Comparison of ENCODE assay signal across 14 mouse cellular contexts in the genomic region with DNA sequence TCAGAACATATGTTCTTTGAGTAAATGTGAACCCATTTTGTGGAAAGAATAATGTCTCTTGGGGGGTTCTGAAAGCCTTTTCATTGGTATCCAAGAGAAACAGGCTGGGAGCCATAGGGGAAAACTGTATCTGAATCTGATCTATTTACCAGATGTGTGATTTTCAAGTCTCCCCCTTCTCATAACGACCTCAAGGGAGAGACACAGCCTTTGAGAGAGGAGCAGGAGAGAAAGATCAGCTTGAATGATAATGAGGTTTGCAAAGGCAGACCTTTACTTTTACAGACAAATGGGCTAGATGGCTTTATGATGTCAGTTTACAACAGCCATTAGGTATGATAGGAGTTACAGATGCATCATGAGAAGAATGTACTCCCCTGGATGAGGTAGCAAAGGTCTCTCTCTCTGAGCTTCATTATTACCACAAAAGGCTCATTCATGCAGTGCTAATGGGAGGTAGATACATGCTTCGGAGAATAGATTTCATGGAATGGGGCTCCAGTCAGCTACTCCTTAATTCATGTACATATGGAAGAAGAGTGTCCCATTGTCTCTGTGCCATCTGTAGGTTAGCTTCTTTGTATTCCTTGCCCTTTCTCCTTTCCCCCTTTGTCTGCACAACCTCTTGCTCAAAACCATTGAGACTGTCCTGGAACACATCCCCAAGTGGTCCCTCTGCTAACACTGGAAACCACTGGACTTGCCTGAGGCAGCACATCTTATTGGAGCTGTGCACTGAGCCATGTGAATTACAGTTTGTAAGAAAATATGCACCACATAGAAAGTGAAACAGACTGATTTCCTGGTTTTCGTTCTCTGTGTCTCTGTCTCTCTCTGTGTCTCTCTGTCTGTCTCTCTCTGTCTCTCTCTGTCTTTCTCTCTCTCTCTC.
DNase-seq lines count a peak whose midpoint lies in the region; ATAC-seq and TF ChIP-seq lines count a peak whose summit lies in the region.
"Had no signal": no experiment of that assay in that cellular context is flagged by ENCODE, and none has a peak within 500 bp of the region (broad histone marks: within the 10 kb centered on the region; RNA-seq: fewer than 3 reads in every experiment).

No protein-coding gene starts in this region.

- no peak overlapping the region for H3K4me3 ChIP-seq in forebrain, embryonic 14.5 days (ENCODE audit: low read depth, low read length)
- H3K4me3 ChIP-seq in forebrain, embryonic 16.5 days (replicated peaks; ENCODE audit: low read length): no peak overlapping the region
- H3K4me3 ChIP-seq in CH12.LX (replicated peaks in 1 of 3; ENCODE audit: low read depth in 2 of 3, low read length in 2 of 3, poor library complexity in 1 of 3): no peak overlapping the region
- H3K4me3 ChIP-seq in limb, embryonic 14.5 days (replicated peaks; ENCODE audit: low read length): no peak overlapping the region
- H3K4me3 ChIP-seq: heart, embryonic 12.5 days had no signal

- dilution Hi-C loops in CH12.LX (cut with MboI; ENCODE audit: extremely low pct_ligation_motif_present, extremely low pct_unique_long_range_greater_than_20kb, low sequenced_read_pairs): no loop called here

- TF ChIP-seq CTCF in CH12.LX (conservative IDR thresholded peaks at IDR 0.05 in 1 of 2, IDR thresholded peaks at IDR 0.05 in 1 of 2; ENCODE audit: low read depth in 2 of 2, low read length in 2 of 2): no peak
- no peak for TF ChIP-seq CTCF in brain, embryonic 14.5 days (IDR thresholded peaks at IDR 0.05; ENCODE audit: borderline replicate concordance, extremely low read depth, insufficient read depth, insufficient read length)

- no peak for TF ChIP-seq EP300 in CH12.LX (IDR thresholded peaks at IDR 0.05; ENCODE audit: low read length)

- no peaks in the 10 kb centered on the region for H3K27me3 ChIP-seq in forebrain, embryonic 14.5 days (replicated peaks; ENCODE audit: control insufficient read depth, insufficient read depth, low read length)
- no peaks in the 10 kb centered on the region for H3K27me3 ChIP-seq in forebrain, embryonic 16.5 days (replicated peaks; ENCODE audit: control insufficient read depth, insufficient read depth, low read length)
- no peaks in the 10 kb centered on the region for H3K27me3 ChIP-seq in CH12.LX (replicated peaks)
- no peaks in the 10 kb centered on the region for H3K27me3 ChIP-seq in limb, embryonic 14.5 days (ENCODE audit: control insufficient read depth, insufficient read depth, low read length)
- H3K27me3 ChIP-seq: heart, embryonic 12.5 days had no signal

- no peak overlapping the region for H3K4me2 ChIP-seq in forebrain, embryonic 14.5 days (ENCODE audit: low read length)
- no peak overlapping the region for H3K4me2 ChIP-seq in forebrain, embryonic 16.5 days (ENCODE audit: low read length)
- H3K4me2 ChIP-seq in CH12.LX (ENCODE audit: insufficient read depth, low read depth, poor library complexity, severe bottlenecking): peak overlapping the region; percentile 78
- no peak overlapping the region for H3K4me2 ChIP-seq in limb, embryonic 14.5 days (replicated peaks; ENCODE audit: low read depth, low read length, severe bottlenecking)
- H3K4me2 ChIP-seq: heart, embryonic 12.5 days had no signal

- no peaks in the 10 kb centered on the region for H3K36me3 ChIP-seq in forebrain, embryonic 14.5 days (ENCODE audit: control insufficient read depth, insufficient read depth, low read length)
- H3K36me3 ChIP-seq in forebrain, embryonic 16.5 days (ENCODE audit: control insufficient read depth, insufficient read depth): no peaks in the 10 kb centered on the region
- no peaks in the 10 kb centered on the region for H3K36me3 ChIP-seq in CH12.LX (replicated peaks in 1 of 2; ENCODE audit: control insufficient read depth in 1 of 2, insufficient read depth in 1 of 2, low read length in 1 of 2)
- H3K36me3 ChIP-seq in limb, embryonic 14.5 days (ENCODE audit: control insufficient read depth, insufficient read depth, low read length): no peaks in the 10 kb centered on the region
- H3K36me3 ChIP-seq: heart, embryonic 12.5 days had no signal

- TF ChIP-seq POLR2A in CH12.LX (IDR thresholded peaks at IDR 0.05; ENCODE audit: low read depth, low read length): no peak
- TF ChIP-seq POLR2A in brain, embryonic 14.5 days (IDR thresholded peaks at IDR 0.05; ENCODE audit: borderline replicate concordance, extremely low read depth, insufficient read depth, insufficient read length, poor library complexity, severe bottlenecking): no peak
- TF ChIP-seq POLR2A in limb, embryonic 14.5 days (IDR thresholded peaks at IDR 0.05; ENCODE audit: borderline replicate concordance, extremely low read depth, insufficient read depth, insufficient read length): no peak

- no peak for DNase-seq in forebrain, embryonic 14.5 days (ENCODE audit: low spot score)
- no peak for DNase-seq in CH12.LX (ENCODE audit: extremely low read depth)
- DNase-seq in brain, embryonic 14.5 days (ENCODE audit: low read depth): peak; percentile 47
- peak; percentile 57 for DNase-seq in limb, embryonic 14.5 days (ENCODE audit: low spot score)
- DNase-seq in lung, postnatal 10 days: no peak
- no peak for DNase-seq in layer of hippocampus, adult 11-12 months (ENCODE audit: low spot score)
- DNase-seq: cerebellum, adult 11 months; gastrocnemius, postnatal 14 days; heart, postnatal 4 days; kidney, adult 18-20 months; kidney, postnatal 25 days; lung, adult 2 months had no signal

- peak; percentile 32; the same call in 1 of the 2 replicates for ATAC-seq in forebrain, embryonic 14.5 days
- ATAC-seq in forebrain, embryonic 16.5 days: no peak
- peak; percentile 68 for ATAC-seq in limb, embryonic 14.5 days (ENCODE audit: low FRiP score, low read depth)

- in situ Hi-C loops in CH12.LX (cut with MboI; ENCODE audit: low pct_ligation_motif_present, low pct_unique_long_range_greater_than_20kb, low sequenced_read_pairs): no loop called here

- peaks cover 3% of the 10 kb centered on the region; the same call in 1 of the 2 replicates for H3K4me1 ChIP-seq in forebrain, embryonic 14.5 days (ENCODE audit: control insufficient read depth, insufficient read depth, low read length)
- H3K4me1 ChIP-seq in forebrain, embryonic 16.5 days (replicated peaks; ENCODE audit: control insufficient read depth, insufficient read depth, low read length): no peaks in the 10 kb centered on the region; the same call in 1 of the 2 replicates
- H3K4me1 ChIP-seq in CH12.LX (ENCODE audit: control insufficient read depth in 1 of 2, insufficient read depth in 2 of 2): peaks cover 0 to 6% of the 10 kb centered on the region in 2 experiments; a peak in 2 of 4 replicates
- no peaks in the 10 kb centered on the region; the same call in 1 of the 2 replicates for H3K4me1 ChIP-seq in limb, embryonic 14.5 days (ENCODE audit: control insufficient read depth, insufficient read depth, low read length)
- H3K4me1 ChIP-seq: heart, embryonic 12.5 days had no signal

- H3K9me3 ChIP-seq in forebrain, embryonic 14.5 days (replicated peaks; ENCODE audit: control insufficient read depth, low read length): no peaks in the 10 kb centered on the region
- H3K9me3 ChIP-seq in forebrain, embryonic 16.5 days (ENCODE audit: control insufficient read depth, low read length): no peaks in the 10 kb centered on the region
- H3K9me3 ChIP-seq in CH12.LX (replicated peaks; ENCODE audit: low read length): no peaks in the 10 kb centered on the region
- no peaks in the 10 kb centered on the region for H3K9me3 ChIP-seq in limb, embryonic 14.5 days (ENCODE audit: control insufficient read depth, low read length)
- H3K9me3 ChIP-seq: heart, embryonic 12.5 days had no signal

- H3K9ac ChIP-seq in forebrain, embryonic 14.5 days (ENCODE audit: low read length): no peak overlapping the region
- H3K9ac ChIP-seq in forebrain, embryonic 16.5 days (replicated peaks; ENCODE audit: low read depth, low read length): no peak overlapping the region
- no peak overlapping the region for H3K9ac ChIP-seq in CH12.LX (ENCODE audit: insufficient read depth, low read depth)
- no peak overlapping the region for H3K9ac ChIP-seq in limb, embryonic 14.5 days (ENCODE audit: low read depth, low read length, severe bottlenecking)
- H3K9ac ChIP-seq: heart, embryonic 12.5 days had no signal

- no peak for TF ChIP-seq RAD21 in CH12.LX (IDR thresholded peaks at IDR 0.05; ENCODE audit: low read depth, low read length)

- no peaks in the 10 kb centered on the region for H3K79me2 ChIP-seq in CH12.LX (replicated peaks; ENCODE audit: control insufficient read depth, extremely low read depth, insufficient read depth, poor library complexity, severe bottlenecking)

- WGBS in forebrain, embryonic 14.5 days: 27% methylated on average over 3 of the region's 3 CpGs
- 32% methylated on average over 3 of the region's 3 CpGs for WGBS in forebrain, embryonic 16.5 days
- 53% methylated on average over 3 of the region's 3 CpGs for WGBS in limb, embryonic 14.5 days

- no peak overlapping the region for H3K27ac ChIP-seq in forebrain, embryonic 14.5 days (ENCODE audit: low read depth, low read length)
- H3K27ac ChIP-seq in forebrain, embryonic 16.5 days (ENCODE audit: low read length): no peak overlapping the region
- no peak overlapping the region for H3K27ac ChIP-seq in CH12.LX (ENCODE audit: insufficient read depth, low read depth)
- H3K27ac ChIP-seq in limb, embryonic 14.5 days (replicated peaks; ENCODE audit: low read depth, low read length): no peak overlapping the region

TF ChIP-seq in CH12.LX, 34 proteins besides CTCF, POLR2A, EP300 and RAD21:
- no peak for TF ChIP-seq GABPA (IDR thresholded peaks at IDR 0.05; ENCODE audit: insufficient replicate concordance, low read depth, low read length)
- no peak for TF ChIP-seq JUN (IDR thresholded peaks at IDR 0.05; ENCODE audit: insufficient read depth, low read depth, low read length)
- TF ChIP-seq RCOR1 (conservative IDR thresholded peaks at IDR 0.05; ENCODE audit: low read depth, low read length): no peak
- no peak for TF ChIP-seq MXI1 (IDR thresholded peaks at IDR 0.05; ENCODE audit: low read depth, low read length)
- TF ChIP-seq MAX (IDR thresholded peaks at IDR 0.05; ENCODE audit: low read length): no peak
- TF ChIP-seq KAT2A (IDR thresholded peaks at IDR 0.05; ENCODE audit: insufficient replicate concordance, low read length): no peak
- no peak for TF ChIP-seq HCFC1 (IDR thresholded peaks at IDR 0.05; ENCODE audit: low read depth, low read length)
- no peak for TF ChIP-seq NELFE (IDR thresholded peaks at IDR 0.05; ENCODE audit: low read depth, low read length)
- no peak for TF ChIP-seq ELF1 (IDR thresholded peaks at IDR 0.05; ENCODE audit: low read depth, low read length)
- TF ChIP-seq MYC (IDR thresholded peaks at IDR 0.05; ENCODE audit: low read depth, low read length): no peak
- no peak for TF ChIP-seq MEF2A (IDR thresholded peaks at IDR 0.05; ENCODE audit: borderline replicate concordance, low read depth, low read length)
- TF ChIP-seq CHD1 (IDR thresholded peaks at IDR 0.05; ENCODE audit: low read depth, low read length): no peak
- TF ChIP-seq BHLHE40 (IDR thresholded peaks at IDR 0.05; ENCODE audit: low read depth, low read length): no peak

Comparison
In these comparisons a context has a peak if more than half of its experiments do, and no peak if none do; other contexts are left out.
1. DNase-seq: peak in brain, embryonic 14.5 days (single experiment) and limb, embryonic 14.5 days (single experiment); none in forebrain, embryonic 14.5 days (single experiment), CH12.LX (single experiment), lung, postnatal 10 days (single experiment) and layer of hippocampus, adult 11-12 months (single experiment).